Mouse (Mus musculus): ENCODE data around the gene Galnt14. TPM values are rescaled to one million over a fixed set of nuclear protein-coding genes. Genes with fewer than 3 reads are reported as not detected.
A peak's percentile ranks its signal among the peaks of the same experiment; 100 is the strongest.

The Galnt14 gene
- polyA plus RNA-seq, 1 experiment from 2014 or later = 5.1 TPM

DNA sequence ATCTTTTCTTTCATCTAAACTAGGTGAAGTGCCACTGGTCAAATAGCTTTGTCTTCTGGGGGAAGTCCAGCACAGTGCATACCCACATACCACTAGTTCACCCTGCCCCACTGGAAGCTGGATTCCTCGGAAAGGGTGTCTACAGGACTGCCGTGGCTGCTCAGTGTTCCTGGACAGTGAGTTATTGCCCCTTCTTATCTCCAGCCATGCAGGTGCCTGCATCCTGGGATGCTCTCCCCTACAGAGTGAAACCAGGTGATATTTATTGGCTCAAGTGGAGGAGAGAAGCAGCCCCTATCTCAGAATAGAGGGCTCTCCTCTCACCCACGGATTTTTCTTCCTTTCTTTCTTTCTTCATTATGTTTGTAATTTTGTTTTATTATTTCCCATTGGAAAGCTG lies 222.9 kb downstream of the Galnt14 start:
- no peak for ATAC-seq (ENCODE audit: low FRiP score)

DNA sequence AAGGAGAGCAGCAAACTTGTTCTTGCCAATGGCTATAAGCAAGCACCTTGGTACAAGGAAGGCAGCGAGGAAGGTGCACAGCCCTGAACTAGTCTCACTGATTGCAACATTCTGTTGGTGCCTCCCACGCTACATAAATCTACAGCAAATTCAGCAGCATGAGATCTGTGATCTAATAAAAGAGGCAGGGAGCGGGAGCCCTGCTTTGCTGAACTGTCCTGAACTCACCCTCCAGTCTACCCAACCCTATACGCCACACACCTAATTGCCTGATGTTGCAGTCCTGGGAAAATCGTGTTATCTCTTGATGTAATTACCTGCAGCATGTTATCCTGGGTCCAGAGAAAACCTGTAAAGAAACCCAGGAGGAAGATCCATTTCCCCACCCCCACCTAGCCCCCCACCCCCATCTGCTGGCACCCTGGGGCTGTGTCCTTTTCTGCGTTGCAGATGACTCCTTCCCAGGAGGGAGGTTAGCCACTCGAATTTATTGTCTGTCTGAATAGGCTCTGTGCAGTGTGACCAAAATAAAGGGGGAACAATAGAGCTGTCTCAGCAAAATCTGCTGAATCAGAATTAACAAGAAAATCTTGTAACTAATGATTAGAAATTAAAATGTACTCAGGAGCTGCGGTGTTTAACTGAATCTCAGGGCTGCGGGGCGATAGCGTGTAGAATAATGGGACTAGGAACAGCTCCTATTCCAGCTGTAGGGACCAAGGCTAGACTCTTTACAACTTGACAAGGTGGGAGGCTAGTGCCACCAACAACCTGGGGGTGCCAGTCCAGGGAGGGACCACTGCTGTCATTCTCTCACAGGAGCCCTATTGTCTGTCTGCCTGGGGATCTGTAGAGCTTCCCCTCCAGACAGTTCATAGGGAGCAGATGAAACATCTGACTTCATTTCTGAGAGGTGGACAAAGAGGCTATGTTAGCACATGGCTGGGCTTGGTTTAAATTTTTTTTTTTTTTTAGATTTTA lies 232.9 kb downstream of the Galnt14 start:
- no peaks in the 10 kb centered on the region; the same call in 1 of the 2 replicates for H3K4me1 ChIP-seq (replicated peaks; ENCODE audit: control insufficient read depth, insufficient read depth, low read length)
- peak; percentile 31 for DNase-seq (ENCODE audit: low spot score)
- no peak overlapping the region for H3K9ac ChIP-seq (ENCODE audit: low read depth, low read length)
- no peaks in the 10 kb centered on the region for H3K27me3 ChIP-seq (ENCODE audit: control insufficient read depth, insufficient read depth, low read length)
- H3K27ac ChIP-seq (ENCODE audit: low read depth, low read length) = peak overlapping the region; percentile 67; the same call in 1 of the 2 replicates
- peak; percentile 88 for ATAC-seq (ENCODE audit: low FRiP score)
- no peaks in the 10 kb centered on the region for H3K9me3 ChIP-seq (ENCODE audit: control insufficient read depth, low read length)
- no peak overlapping the region for H3K4me2 ChIP-seq (replicated peaks; ENCODE audit: low read depth, low read length)
- WGBS = 39% methylated on average over 11 of the region's 11 CpGs
- H3K4me3 ChIP-seq (ENCODE audit: low read depth, low read length) = no peak overlapping the region
- no peaks in the 10 kb centered on the region for H3K36me3 ChIP-seq (ENCODE audit: control insufficient read depth, insufficient read depth, low read length)

More for the DNA sequence above, 222.9 kb downstream of the Galnt14 start:
- H3K27me3 ChIP-seq (ENCODE audit: control insufficient read depth, insufficient read depth, low read length) = no peaks in the 10 kb centered on the region
- WGBS = 72% methylated on average over 3 of the region's 3 CpGs
- no peaks in the 10 kb centered on the region for H3K36me3 ChIP-seq (ENCODE audit: control insufficient read depth, insufficient read depth, low read length)
- H3K9ac ChIP-seq (ENCODE audit: low read depth, low read length) = no peak overlapping the region
- H3K4me3 ChIP-seq (ENCODE audit: low read depth, low read length) = no peak overlapping the region
- H3K9me3 ChIP-seq (ENCODE audit: control insufficient read depth, low read length) = no peaks in the 10 kb centered on the region
- no peak overlapping the region for H3K4me2 ChIP-seq (replicated peaks; ENCODE audit: low read depth, low read length)
- H3K27ac ChIP-seq (ENCODE audit: low read depth, low read length) = 0 out of 2 replicates have a peak overlapping the region, but pooled peaks have one; percentile 10
- H3K4me1 ChIP-seq (replicated peaks; ENCODE audit: control insufficient read depth, insufficient read depth, low read length) = no peaks in the 10 kb centered on the region
- DNase-seq (ENCODE audit: low spot score) = no peak

DNA sequence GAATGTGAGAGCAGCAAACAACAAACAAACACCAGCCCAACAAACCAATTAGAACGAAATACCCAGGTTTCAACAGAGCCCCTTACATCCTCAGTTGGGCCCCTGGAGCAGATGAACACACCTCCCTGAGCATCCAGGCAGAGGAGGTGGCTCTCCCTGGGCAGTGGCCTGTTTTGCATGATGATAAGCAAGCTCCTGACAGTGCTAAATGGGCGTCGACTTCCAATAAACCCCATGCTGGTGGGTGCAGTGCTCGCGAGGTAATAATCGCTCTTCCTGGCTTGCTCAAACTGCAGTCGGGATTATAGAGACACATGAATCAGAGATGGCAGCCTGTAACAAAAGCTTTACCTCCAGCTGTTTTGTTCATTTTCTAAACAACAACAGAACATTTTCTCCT lies 235.9 kb downstream of the Galnt14 start:
- no peaks in the 10 kb centered on the region for H3K27me3 ChIP-seq (ENCODE audit: control insufficient read depth, insufficient read depth, low read length)
- ATAC-seq (ENCODE audit: low FRiP score) (no peak), DNase-seq (ENCODE audit: low spot score) (no peak)
- H3K9me3 ChIP-seq (ENCODE audit: control insufficient read depth, low read length) = no peaks in the 10 kb centered on the region
- 35% methylated on average over 7 of the region's 7 CpGs for WGBS
- no peak overlapping the region for H3K4me3 ChIP-seq (ENCODE audit: low read depth, low read length)
- H3K27ac ChIP-seq (ENCODE audit: low read depth, low read length) = no peak overlapping the region
- H3K36me3 ChIP-seq (ENCODE audit: control insufficient read depth, insufficient read depth, low read length) = no peaks in the 10 kb centered on the region
- H3K9ac ChIP-seq (ENCODE audit: low read depth, low read length) = no peak overlapping the region
- no peak overlapping the region for H3K4me2 ChIP-seq (replicated peaks; ENCODE audit: low read depth, low read length)
- H3K4me1 ChIP-seq (replicated peaks; ENCODE audit: control insufficient read depth, insufficient read depth, low read length) = no peaks in the 10 kb centered on the region; the same call in 1 of the 2 replicates

DNA sequence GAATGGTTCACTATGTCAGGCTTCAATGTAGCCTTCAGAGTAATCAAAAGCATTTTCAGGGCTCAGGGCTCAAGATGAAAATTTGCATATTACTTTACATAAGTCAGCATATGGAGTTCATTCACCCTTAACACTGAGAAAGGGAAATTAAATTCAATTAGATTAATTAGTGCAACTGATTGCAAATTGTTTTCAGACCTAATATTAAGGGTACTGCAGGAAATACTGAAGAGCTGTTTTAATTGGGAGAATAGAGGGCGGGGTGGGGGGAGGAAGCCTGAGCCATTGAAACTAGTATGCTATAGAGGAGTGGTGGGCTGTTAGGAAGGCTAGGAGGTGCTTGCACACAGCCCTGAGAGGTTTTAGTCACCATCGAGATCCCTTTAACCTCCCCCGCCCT lies 237.2 kb downstream of the Galnt14 start:
- Histone ChIP-seq H3K4me2 (replicated peaks; ENCODE audit: low read depth, low read length) (no peak overlapping the region), H3K36me3 (ENCODE audit: control insufficient read depth, insufficient read depth, low read length) (no peaks in the 10 kb centered on the region), H3K27me3 (ENCODE audit: control insufficient read depth, insufficient read depth, low read length) (no peaks in the 10 kb centered on the region), H3K27ac (ENCODE audit: low read depth, low read length) (no peak overlapping the region), H3K4me3 (ENCODE audit: low read depth, low read length) (no peak overlapping the region), H3K4me1 (replicated peaks; ENCODE audit: control insufficient read depth, insufficient read depth, low read length) (no peaks in the 10 kb centered on the region; the same call in 1 of the 2 replicates), H3K9me3 (ENCODE audit: control insufficient read depth, low read length) (no peaks in the 10 kb centered on the region), H3K9ac (ENCODE audit: low read depth, low read length) (no peak overlapping the region)
- DNase-seq (ENCODE audit: low spot score) (no peak), ATAC-seq (ENCODE audit: low FRiP score) (no peak)
- WGBS = 82% methylated on average over 3 of the region's 3 CpGs

DNA sequence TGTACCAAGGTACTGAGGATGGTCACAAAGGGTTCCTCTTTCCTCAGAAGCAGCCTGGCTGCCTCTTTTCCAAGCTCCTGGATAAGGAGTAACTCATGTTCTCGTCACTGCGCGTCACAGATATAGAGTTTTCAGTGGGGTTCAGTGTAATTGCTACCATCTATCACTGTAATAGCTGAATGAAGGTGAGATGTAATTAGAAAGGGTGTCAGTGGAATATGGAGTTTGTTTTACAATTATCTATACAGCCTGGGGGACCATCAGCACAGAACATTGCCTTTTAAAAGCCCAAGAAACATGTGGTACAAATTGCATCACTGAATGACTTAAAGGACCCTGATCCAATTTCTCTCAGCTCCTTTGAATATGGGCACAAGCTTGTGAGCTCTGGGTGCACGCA lies 249.4 kb downstream of the Galnt14 start:
- 89% methylated on average over 4 of the region's 4 CpGs for WGBS
- Histone ChIP-seq H3K9me3 (ENCODE audit: control insufficient read depth, low read length) (no peaks in the 10 kb centered on the region), H3K4me1 (replicated peaks; ENCODE audit: control insufficient read depth, insufficient read depth, low read length) (no peaks in the 10 kb centered on the region), H3K4me2 (replicated peaks; ENCODE audit: low read depth, low read length) (no peak overlapping the region), H3K27me3 (ENCODE audit: control insufficient read depth, insufficient read depth, low read length) (no peaks in the 10 kb centered on the region), H3K4me3 (ENCODE audit: low read depth, low read length) (no peak overlapping the region), H3K27ac (ENCODE audit: low read depth, low read length) (no peak overlapping the region), H3K36me3 (ENCODE audit: control insufficient read depth, insufficient read depth, low read length) (no peaks in the 10 kb centered on the region), H3K9ac (ENCODE audit: low read depth, low read length) (no peak overlapping the region)
- no peak for ATAC-seq (ENCODE audit: low FRiP score)
- no peak for DNase-seq (ENCODE audit: low spot score)

DNA sequence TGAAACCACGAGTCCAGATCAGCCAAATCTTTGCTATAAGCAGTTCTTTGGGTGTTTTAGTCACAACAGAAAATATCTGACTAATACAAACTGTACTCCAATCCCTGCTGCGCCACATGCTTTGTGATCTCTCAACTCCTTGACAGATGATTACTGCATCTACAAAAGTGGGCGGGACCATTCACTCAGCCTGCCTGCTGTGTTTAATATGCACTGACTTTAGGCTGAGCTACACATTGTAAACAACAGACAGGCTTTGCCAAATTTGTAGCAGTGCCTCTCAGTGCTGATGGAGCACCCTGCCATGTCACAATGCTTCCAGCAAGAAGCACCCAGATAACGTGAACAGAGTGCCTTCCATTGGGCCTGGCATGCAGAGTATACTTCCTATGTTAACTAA lies 251.5 kb downstream of the Galnt14 start:
- Histone ChIP-seq H3K4me3 (ENCODE audit: low read depth, low read length) (no peak overlapping the region), H3K36me3 (ENCODE audit: control insufficient read depth, insufficient read depth, low read length) (no peaks in the 10 kb centered on the region), H3K9me3 (ENCODE audit: control insufficient read depth, low read length) (no peaks in the 10 kb centered on the region), H3K4me1 (replicated peaks; ENCODE audit: control insufficient read depth, insufficient read depth, low read length) (no peaks in the 10 kb centered on the region), H3K27ac (ENCODE audit: low read depth, low read length) (no peak overlapping the region), H3K9ac (ENCODE audit: low read depth, low read length) (no peak overlapping the region), H3K27me3 (ENCODE audit: control insufficient read depth, insufficient read depth, low read length) (no peaks in the 10 kb centered on the region), H3K4me2 (replicated peaks; ENCODE audit: low read depth, low read length) (no peak overlapping the region)
- ATAC-seq (ENCODE audit: low FRiP score) (no peak), DNase-seq (ENCODE audit: low spot score) (no peak)
- 77% methylated on average over 4 of the region's 4 CpGs for WGBS

DNA sequence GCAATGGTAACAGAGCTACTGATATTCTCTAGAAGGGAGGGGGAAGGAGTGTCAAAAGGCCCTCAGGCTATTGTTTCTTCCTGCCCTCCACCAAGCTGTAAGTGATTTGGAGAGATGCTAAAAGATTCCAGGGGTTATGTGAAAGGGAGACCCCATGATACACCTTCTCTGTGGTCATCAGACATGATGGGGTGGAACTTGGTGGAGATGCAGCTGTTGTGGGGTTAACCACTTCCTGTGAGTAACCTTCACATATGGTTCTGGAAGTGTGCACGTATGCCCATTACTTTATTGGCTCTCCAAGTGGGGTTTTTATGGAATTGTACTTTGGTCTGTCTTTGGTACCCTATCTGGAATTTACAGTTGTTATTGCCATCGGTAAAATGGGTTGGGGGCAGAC lies 253.7 kb downstream of the Galnt14 start:
- ATAC-seq (ENCODE audit: low FRiP score) = no peak
- no peak overlapping the region for H3K4me2 ChIP-seq (replicated peaks; ENCODE audit: low read depth, low read length)

DNA sequence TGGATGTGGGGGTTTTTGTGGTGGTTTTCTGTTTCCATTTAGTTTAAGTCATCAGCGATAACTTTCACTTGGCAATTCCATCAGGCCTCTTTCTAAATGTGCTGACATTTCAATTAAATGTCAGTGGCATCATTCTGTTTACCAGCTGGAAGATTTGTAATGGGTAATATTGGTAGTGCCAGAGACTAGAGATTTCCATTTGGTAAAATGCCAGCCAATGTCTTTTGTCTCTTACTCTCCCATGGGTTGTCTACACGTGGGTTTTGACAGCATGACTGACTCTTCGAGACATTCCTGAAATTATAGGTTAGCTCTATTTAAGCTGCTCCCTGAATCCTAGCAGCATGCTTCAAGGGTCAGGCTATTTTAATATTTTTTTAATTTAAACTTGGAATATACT lies 256.6 kb downstream of the Galnt14 start:
- no peak overlapping the region for H3K4me3 ChIP-seq (ENCODE audit: low read depth, low read length)
- H3K9ac ChIP-seq (ENCODE audit: low read depth, low read length) = no peak overlapping the region
- no peak for ATAC-seq (ENCODE audit: low FRiP score)
- no peak overlapping the region for H3K27ac ChIP-seq (ENCODE audit: low read depth, low read length)
- H3K27me3 ChIP-seq (ENCODE audit: control insufficient read depth, insufficient read depth, low read length) = no peaks in the 10 kb centered on the region
- no peaks in the 10 kb centered on the region for H3K9me3 ChIP-seq (ENCODE audit: control insufficient read depth, low read length)
- H3K4me2 ChIP-seq (replicated peaks; ENCODE audit: low read depth, low read length) = no peak overlapping the region
- H3K4me1 ChIP-seq (replicated peaks; ENCODE audit: control insufficient read depth, insufficient read depth, low read length) = no peaks in the 10 kb centered on the region
- WGBS = 75% methylated on average over 3 of the region's 3 CpGs
- DNase-seq (ENCODE audit: low spot score) = no peak
- H3K36me3 ChIP-seq (ENCODE audit: control insufficient read depth, insufficient read depth, low read length) = no peaks in the 10 kb centered on the region

More for the DNA sequence above, 253.7 kb downstream of the Galnt14 start:
- Histone ChIP-seq H3K4me1 (replicated peaks; ENCODE audit: control insufficient read depth, insufficient read depth, low read length) (no peaks in the 10 kb centered on the region), H3K9ac (ENCODE audit: low read depth, low read length) (no peak overlapping the region), H3K36me3 (ENCODE audit: control insufficient read depth, insufficient read depth, low read length) (no peaks in the 10 kb centered on the region), H3K27me3 (ENCODE audit: control insufficient read depth, insufficient read depth, low read length) (no peaks in the 10 kb centered on the region), H3K4me3 (ENCODE audit: low read depth, low read length) (no peak overlapping the region), H3K27ac (ENCODE audit: low read depth, low read length) (no peak overlapping the region), H3K9me3 (ENCODE audit: control insufficient read depth, low read length) (no peaks in the 10 kb centered on the region)
- no peak for DNase-seq (ENCODE audit: low spot score)
- WGBS = 90% methylated on average over 2 of the region's 2 CpGs

Data from hindbrain, embryonic 11.5 days (tissue).